Mouse (Mus musculus): Measurements from ENCODE around the gene Gja4.

DNA sequence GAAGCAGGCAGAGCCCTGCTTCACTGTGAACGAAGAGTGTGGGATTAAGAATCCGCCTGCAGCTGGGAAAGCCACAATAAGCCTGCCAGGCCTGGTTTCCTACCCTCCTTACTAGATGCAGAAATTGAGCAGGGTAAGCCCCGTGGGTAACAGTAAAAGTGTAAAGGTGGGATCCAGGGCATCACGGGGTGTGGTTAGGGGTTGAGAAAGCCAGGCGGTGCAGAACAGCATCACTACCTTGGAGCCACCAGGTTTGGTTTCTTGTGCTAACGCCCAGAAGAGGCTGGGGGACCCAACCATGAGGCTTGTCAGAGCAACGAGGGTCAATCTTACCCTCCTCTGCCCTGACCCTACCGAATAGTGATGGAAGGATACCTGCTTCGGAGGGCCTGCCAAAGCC, 746 bp upstream of the Gja4 start:
- no peak for TF ChIP-seq CTCF (conservative IDR thresholded peaks at IDR 0.05 in 1 of 2, IDR thresholded peaks at IDR 0.05 in 1 of 2; ENCODE audit: low read depth in 2 of 2, low read length in 2 of 2)
- TF ChIP-seq POLR2A (IDR thresholded peaks at IDR 0.05; ENCODE audit: low read depth, low read length), result no peak
- TF ChIP-seq ETS1 (conservative IDR thresholded peaks at IDR 0.05; ENCODE audit: low read depth, low read length), result no peak
